Mouse (Mus musculus) E14TG2a.4 (cell line): ENCODE measurements around the gene Slc25a21.

Experiments used
- CTCF ChIP-seq: conservative IDR thresholded peaks from 2 replicates; pipeline ENCODE4 v1.5.1; 2014; ENCODE audit warnings: low read length
- NANOG ChIP-seq: IDR thresholded peaks from 2 replicates; pipeline ENCODE4 v1.6.1; 2014; ENCODE audit warnings: borderline replicate concordance, low read length, mixed read lengths

- no peak for TF ChIP-seq CTCF
- TF ChIP-seq NANOG, result no peak
These were observed 324.1 kb downstream of the Slc25a21 start for GRCm38 (mm10) chr12:56873204-56873603.
